Mouse (Mus musculus) lung, embryonic 16.5 days (tissue): Measurements from ENCODE around the gene Tspan13. TPM values are rescaled to one million over a fixed set of nuclear protein-coding genes. Genes with fewer than 3 reads are reported as not detected.
A peak's percentile ranks its signal among the peaks of the same experiment; 100 is the strongest.

ENCODE experiments used
- ATAC-seq: fragments of 200-750 bp; cut with Nextera tagmentation; 2 replicates; pipeline ENCODE4 v1.8.0; 2017; ENCODE audit warnings: low read depth, mild to moderate bottlenecking, moderate library complexity
- H3K27ac ChIP-seq: fragments of 300-500 bp; sonication (generic); 2 replicates; pipeline ENCODE4 v1.5.1; 2014; ENCODE audit warnings: mild to moderate bottlenecking, control low read depth, low read length
- H3K27me3 ChIP-seq: fragments of 300-500 bp; sonication (generic); 2 replicates; pipeline ENCODE4 v1.6.1; 2014; ENCODE audit warnings: low read depth, low read length, mixed read lengths; ENCODE audit not compliant: control insufficient read depth, insufficient read depth
- H3K36me3 ChIP-seq: fragments of 300-500 bp; sonication (generic); 2 replicates; pipeline ENCODE4 v1.6.1; 2014; ENCODE audit warnings: low read length; ENCODE audit not compliant: control insufficient read depth, insufficient read depth
- H3K4me1 ChIP-seq: fragments of 300-500 bp; sonication (generic); replicated peaks from 2 replicates; pipeline ENCODE4 v1.6.1; 2014; ENCODE audit warnings: low read length, mixed read lengths; ENCODE audit not compliant: control insufficient read depth, insufficient read depth
- H3K4me2 ChIP-seq: fragments of 300-500 bp; sonication (generic); 2 replicates; pipeline ENCODE4 v1.6.1; 2014; ENCODE audit warnings: low read depth, low read length, control low read depth
- H3K4me3 ChIP-seq: fragments of 300-500 bp; sonication (generic); 2 replicates; pipeline ENCODE4 v1.5.1; 2014; ENCODE audit warnings: mild to moderate bottlenecking, low read length, control low read depth
- H3K9ac ChIP-seq: fragments of 300-500 bp; sonication (generic); 2 replicates; pipeline ENCODE4 v1.6.1; 2014; ENCODE audit warnings: low read length, control low read depth
- H3K9me3 ChIP-seq: fragments of 300-500 bp; sonication (generic); 2 replicates; pipeline ENCODE4 v1.6.1; 2016; ENCODE audit warnings: low read length; ENCODE audit not compliant: control insufficient read depth
- whole genome bisulfite sequencing: fragments of 180-500 bp; shearing (Covaris S2); extraction: QIAGEN DNeasy Blood & Tissue Kit; methylation state at CpG from one replicate; pipeline ENCODE4 v1.1.7; 2014; 5-methylcytosine and 5-hydroxymethylcytosine counted together
- polyA plus RNA-seq: library from polyadenylated mRNA; unstranded; fragments of >200 nt; fragmentation: Nextera tagmentation; extraction: Ambion mirVana; gene quantifications from 2 replicates; pipeline ENCODE4 v1.2.1, GENCODE M21; 2015

Tspan13 gene
- polyA plus RNA-seq, 1 experiment from 2014 or later: 139 TPM

DNA sequence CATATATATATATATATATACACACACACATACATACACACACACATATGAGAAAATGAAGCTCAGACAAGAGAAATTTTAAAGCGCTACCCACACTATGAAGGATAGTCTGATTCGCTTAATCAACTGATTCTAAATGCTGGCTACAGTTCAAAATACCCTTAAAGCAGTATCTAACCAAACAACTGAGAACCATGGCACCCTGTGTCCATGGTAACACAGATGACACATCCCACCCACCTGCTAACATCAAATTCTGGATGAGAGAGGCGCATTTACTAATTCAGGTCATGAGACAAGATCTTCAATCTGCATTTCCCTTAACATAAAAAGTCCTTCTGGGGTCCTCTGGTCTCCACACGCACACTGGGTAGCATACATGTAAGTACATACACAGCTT, 16.2 kb downstream of the Tspan13 start:
- Histone ChIP-seq H3K27ac (no peak overlapping the region), H3K27me3 (no peaks in the 10 kb centered on the region), H3K4me3 (no peak overlapping the region), H3K36me3 (no peaks in the 10 kb centered on the region), H3K9ac (no peak overlapping the region), H3K4me2 (no peak overlapping the region), H3K4me1 (peaks cover 12% of the 10 kb centered on the region), H3K9me3 (no peaks in the 10 kb centered on the region)
- 92% methylated on average over 4 of the region's 4 CpGs for whole genome bisulfite sequencing
- ATAC-seq: no peak

DNA sequence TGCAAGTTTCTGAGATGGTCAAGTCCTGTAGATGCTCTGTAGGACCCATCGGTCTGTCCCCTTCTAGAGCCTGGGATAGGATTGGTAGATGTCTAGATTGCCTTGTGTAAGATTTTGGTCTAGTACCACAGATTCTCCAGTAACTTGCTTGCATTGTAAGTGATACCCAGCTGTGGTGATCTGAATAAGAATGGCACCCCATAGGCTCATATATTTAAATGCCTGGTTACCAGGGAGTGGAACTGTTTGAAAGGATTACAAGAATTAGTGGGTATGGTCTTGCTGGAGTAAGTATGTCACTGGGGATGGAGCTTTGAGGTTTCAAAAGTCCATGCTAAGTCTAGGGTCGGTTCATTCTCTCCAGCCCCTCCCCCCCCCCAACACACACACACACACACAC, 21.6 kb downstream of the Tspan13 start:
- Histone ChIP-seq H3K9me3 (no peaks in the 10 kb centered on the region), H3K27me3 (no peaks in the 10 kb centered on the region), H3K4me2 (no peak overlapping the region), H3K27ac (no peak overlapping the region), H3K4me3 (no peak overlapping the region), H3K9ac (no peak overlapping the region), H3K4me1 (no peaks in the 10 kb centered on the region), H3K36me3 (peaks cover 5% of the 10 kb centered on the region; the same call in 1 of the 2 replicates)
- WGBS: 98% methylated on average over 2 of the region's 2 CpGs
- ATAC-seq: no peak

GRCm38 (mm10) chr12:36020081-36020480, 22.2 kb downstream of the Tspan13 start:
- Histone ChIP-seq H3K9ac (no peak overlapping the region), H3K27ac (no peak overlapping the region), H3K4me1 (no peaks in the 10 kb centered on the region), H3K27me3 (no peaks in the 10 kb centered on the region), H3K4me2 (no peak overlapping the region), H3K36me3 (peaks cover 5% of the 10 kb centered on the region; the same call in 1 of the 2 replicates), H3K9me3 (no peaks in the 10 kb centered on the region), H3K4me3 (no peak overlapping the region)
- WGBS: 86% methylated on average over 3 of the region's 3 CpGs
- no peak for ATAC-seq

DNA sequence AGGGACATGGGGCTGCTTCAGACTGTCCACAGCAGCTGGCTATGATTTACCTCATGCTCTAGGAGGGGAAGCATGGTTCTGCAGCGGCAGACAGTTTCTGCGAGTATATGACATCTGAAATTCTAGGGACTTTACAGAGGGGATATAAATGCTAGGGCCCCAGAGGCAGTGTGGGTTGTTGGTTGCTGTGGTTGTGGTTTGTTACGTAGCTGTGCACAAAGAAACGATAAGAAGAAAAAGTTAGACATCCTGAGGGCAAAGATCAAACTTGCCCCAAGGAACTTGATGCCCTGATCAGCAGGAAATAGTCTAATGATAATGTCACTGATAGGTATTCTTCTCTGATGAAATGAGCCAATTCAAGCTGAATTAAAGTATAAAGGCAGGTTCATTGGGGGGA, 22.7 kb downstream of the Tspan13 start:
- H3K9ac ChIP-seq: no peak overlapping the region
- no peaks in the 10 kb centered on the region for H3K9me3 ChIP-seq
- WGBS: 86% methylated on average over 4 of the region's 4 CpGs
- no peak overlapping the region for H3K27ac ChIP-seq
- H3K4me3 ChIP-seq: no peak overlapping the region
- ATAC-seq: no peak
- no peaks in the 10 kb centered on the region for H3K27me3 ChIP-seq
- no peaks in the 10 kb centered on the region for H3K4me1 ChIP-seq
- peaks cover 5% of the 10 kb centered on the region; the same call in 1 of the 2 replicates for H3K36me3 ChIP-seq
- no peak overlapping the region for H3K4me2 ChIP-seq

DNA sequence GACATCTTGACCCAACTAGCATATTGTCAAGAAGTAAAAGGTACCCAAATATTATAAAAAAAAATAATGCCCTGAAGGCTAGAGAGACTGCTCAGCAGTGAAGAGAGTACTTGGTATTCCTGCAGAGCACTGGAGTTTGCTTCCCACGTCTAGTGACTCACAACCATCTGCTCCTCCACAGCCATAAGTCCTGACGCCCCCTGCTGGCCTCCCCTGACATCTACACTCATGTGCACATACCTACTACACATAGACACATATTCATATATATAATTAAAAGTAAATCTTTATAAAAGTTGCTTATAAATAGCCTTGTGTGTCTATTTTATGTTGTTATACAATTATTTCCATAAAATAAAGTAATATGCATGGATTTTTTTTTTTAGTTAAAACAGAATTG, 24.5 kb downstream of the Tspan13 start:
- 64% methylated on average over 2 of the region's 2 CpGs for WGBS
- no peaks in the 10 kb centered on the region for H3K9me3 ChIP-seq

GRCm38 (mm10) chr12:36013216-36013910, 28.9 kb downstream of the Tspan13 start:
- no peak overlapping the region for H3K27ac ChIP-seq
- no peaks in the 10 kb centered on the region for H3K36me3 ChIP-seq
- H3K4me1 ChIP-seq: peaks cover 8% of the 10 kb centered on the region
- no peak overlapping the region for H3K4me2 ChIP-seq
- ATAC-seq: no peak
- H3K9me3 ChIP-seq: no peaks in the 10 kb centered on the region
- 64% methylated on average over 7 of the region's 7 CpGs for WGBS
- H3K27me3 ChIP-seq: no peaks in the 10 kb centered on the region
- no peak overlapping the region for H3K9ac ChIP-seq
- H3K4me3 ChIP-seq: no peak overlapping the region

More for the DNA sequence above, 24.5 kb downstream of the Tspan13 start:
- H3K4me2 ChIP-seq: no peak overlapping the region
- H3K27me3 ChIP-seq: no peaks in the 10 kb centered on the region
- no peak for ATAC-seq
- H3K4me1 ChIP-seq: no peaks in the 10 kb centered on the region
- H3K36me3 ChIP-seq: peaks cover 5% of the 10 kb centered on the region; the same call in 1 of the 2 replicates
- no peak overlapping the region for H3K4me3 ChIP-seq
- H3K9ac ChIP-seq: no peak overlapping the region
- no peak overlapping the region for H3K27ac ChIP-seq

DNA sequence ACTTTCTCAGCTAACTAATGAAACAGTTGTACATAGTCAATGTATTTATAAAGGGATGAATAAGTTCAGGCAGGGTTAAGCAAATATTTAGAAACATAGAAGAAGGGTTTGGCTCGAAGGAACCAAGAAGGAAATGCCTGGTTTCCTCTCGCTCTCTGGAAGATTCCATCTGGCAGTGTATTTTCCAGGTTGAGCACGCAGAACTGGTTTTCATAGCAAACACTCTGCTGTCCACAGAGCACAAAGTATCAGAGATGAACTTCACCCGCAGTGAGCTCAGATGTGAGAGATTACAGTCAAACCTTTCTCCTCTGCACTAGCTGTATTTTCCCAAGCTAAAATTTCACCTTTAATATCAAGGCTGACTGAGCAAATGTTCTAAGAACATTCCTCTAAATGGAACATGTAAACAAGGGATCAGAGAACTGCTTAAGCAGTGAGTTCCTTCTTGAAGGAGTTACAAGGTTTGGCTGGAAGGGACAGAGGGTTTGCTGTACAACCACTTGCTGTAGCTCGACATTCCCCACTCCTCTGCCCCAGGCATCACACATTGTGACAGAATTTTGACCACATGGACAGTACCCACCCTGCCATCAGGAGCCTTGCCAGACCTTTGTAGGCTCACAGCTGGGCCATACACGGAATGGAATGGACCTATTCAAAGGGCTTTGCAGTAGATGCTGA, 33.8 kb downstream of the Tspan13 start:
- Histone ChIP-seq H3K9ac (peak overlapping the region; percentile 23; the same call in 1 of the 2 replicates), H3K27me3 (no peaks in the 10 kb centered on the region), H3K27ac (peak overlapping the region; percentile 70), H3K9me3 (no peaks in the 10 kb centered on the region), H3K4me2 (no peak overlapping the region), H3K36me3 (no peaks in the 10 kb centered on the region), H3K4me1 (peaks cover 19% of the 10 kb centered on the region), H3K4me3 (no peak overlapping the region)
- 0 out of 2 replicates have a peak, but pooled peaks have one; percentile 28 for ATAC-seq
- 21% methylated on average over 6 of the region's 6 CpGs for WGBS

- H3K4me3 ChIP-seq: no peak overlapping the region
- no peak overlapping the region for H3K4me2 ChIP-seq
- H3K9me3 ChIP-seq: no peaks in the 10 kb centered on the region
- peaks cover 19% of the 10 kb centered on the region for H3K4me1 ChIP-seq
- H3K27ac ChIP-seq: peak overlapping the region; percentile 59
- ATAC-seq: no peak
- WGBS: 43% methylated on average over 2 of the region's 2 CpGs
- no peak overlapping the region for H3K9ac ChIP-seq
- no peaks in the 10 kb centered on the region for H3K36me3 ChIP-seq
- H3K27me3 ChIP-seq: no peaks in the 10 kb centered on the region
Observed at GRCm38 (mm10) chr12:36007581-36007980, 34.7 kb downstream of the Tspan13 start.

DNA sequence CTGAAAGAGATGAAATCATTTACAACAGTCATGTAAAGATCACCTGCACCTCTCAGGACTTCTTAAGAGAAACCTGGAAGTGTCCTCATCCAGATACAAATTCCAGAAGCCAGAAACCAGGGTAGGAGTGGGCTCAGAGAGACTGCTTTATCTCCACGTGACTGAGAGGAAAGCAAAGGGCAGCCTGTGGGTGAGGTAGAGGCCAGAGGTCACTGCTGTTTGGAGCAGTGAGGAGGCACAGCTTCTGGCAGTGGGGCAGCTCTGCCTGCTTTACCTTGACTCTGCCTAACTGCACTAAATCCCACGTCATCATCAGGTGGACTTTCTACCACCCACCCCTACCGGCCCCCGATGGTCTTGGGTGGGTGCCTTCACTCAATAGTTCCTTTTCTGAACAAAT, 37.6 kb downstream of the Tspan13 start:
- Histone ChIP-seq H3K4me1 (peaks cover 19% of the 10 kb centered on the region), H3K36me3 (no peaks in the 10 kb centered on the region), H3K4me2 (no peak overlapping the region), H3K27me3 (no peaks in the 10 kb centered on the region), H3K4me3 (no peak overlapping the region), H3K27ac (no peak overlapping the region), H3K9me3 (no peaks in the 10 kb centered on the region), H3K9ac (no peak overlapping the region)
- 63% methylated on average over 4 of the region's 4 CpGs for WGBS
- ATAC-seq: no peak
